Mouse (Mus musculus): ENCODE measurements around the gene Vmn2r39. TPM values are rescaled to one million over a fixed set of nuclear protein-coding genes. Genes with fewer than 3 reads are reported as not detected.
"Not testable (repeated sequence)": the region's sequence is repeated elsewhere in the genome, so short reads cannot be mapped to it uniquely, and the experiment has no call there.

The Vmn2r39 gene
- not detected in 2 replicates for polyA plus RNA-seq (2015; fragmentation: Nextera tagmentation; extraction: Ambion mirVana)

GRCm38 (mm10) chr7:9030698-9031097 lies at the start of gene Vmn2r39:
Gene Vmn2r39 (minus strand): TSS chr7:9030798.
- H3K27me3 ChIP-seq; ATAC-seq (ENCODE audit: borderline replicate concordance, extremely low read depth, low FRiP score, low TSS enrichment); H3K4me1 ChIP-seq; H3K9ac ChIP-seq; H3K4me2 ChIP-seq; H3K9me3 ChIP-seq; H3K4me3 ChIP-seq; H3K36me3 ChIP-seq; H3K27ac ChIP-seq: not testable (repeated sequence)

- H3K27me3 ChIP-seq; H3K4me3 ChIP-seq; ATAC-seq (ENCODE audit: borderline replicate concordance, extremely low read depth, low FRiP score, low TSS enrichment); H3K9ac ChIP-seq; H3K27ac ChIP-seq; H3K36me3 ChIP-seq; H3K9me3 ChIP-seq; H3K4me1 ChIP-seq; H3K4me2 ChIP-seq: not testable (repeated sequence)
- WGBS = 74% methylated on average over 4 of the region's 4 CpGs
These were observed 34.8 kb upstream of the Vmn2r39 start for GRCm38 (mm10) chr7:9065353-9065752.

Other genes starting within 250 kb of the Vmn2r39 start
- gene Vmn2r40, start 99.4 kb downstream of the Vmn2r39 start, polyA plus RNA-seq (2015; fragmentation: Nextera tagmentation; extraction: Ambion mirVana) = not detected in 2 replicates
- not detected in 2 replicates for gene Vmn2r38, start 67.1 kb upstream of the Vmn2r39 start, polyA plus RNA-seq (2015; fragmentation: Nextera tagmentation; extraction: Ambion mirVana)
- gene Vmn2r37, start 192.9 kb upstream of the Vmn2r39 start, polyA plus RNA-seq (2015; fragmentation: Nextera tagmentation; extraction: Ambion mirVana) = not detected in 2 replicates